Mouse (Mus musculus) stomach, postnatal 0 days (tissue): Measurements from ENCODE around the gene Akt3.

ENCODE experiments used
- CTCF ChIP-seq: IDR thresholded peaks from 2 replicates; pipeline ENCODE4 v1.5.1; 2016; ENCODE audit warnings: antibody characterized with exemption, low read depth, mild to moderate bottlenecking, moderate library complexity
- EP300 ChIP-seq: optimal IDR thresholded peaks from 2 replicates; pipeline ENCODE3; 2016; ENCODE audit warnings: antibody characterized with exemption

- TF ChIP-seq CTCF (peak; percentile 19), EP300 (no peak)
These were observed 219.6 kb downstream of the Akt3 start for GRCm38 (mm10) chr1:177038383-177038782.
